Mouse (Mus musculus) liver, adult (tissue): ENCODE data around the gene Ddx20.

Experiments used
- GATA4 ChIP-seq: IDR thresholded peaks from 2 replicates; pipeline ENCODE4 v1.6.1; 2014; ENCODE audit warnings: mild to moderate bottlenecking, low read length; ENCODE audit not compliant: insufficient replicate concordance

Gene Ddx20

GRCm38 (mm10) chr3:105696387-105697147, 9.2 kb upstream of the Ddx20 start:
- TF ChIP-seq GATA4, result no peak

GRCm38 (mm10) chr3:105695476-105696386, 8.4 kb upstream of the Ddx20 start:
- no peak for TF ChIP-seq GATA4

- no peak for TF ChIP-seq GATA4
Measured at GRCm38 (mm10) chr3:105693327-105694080, 6.1 kb upstream of the Ddx20 start.

GRCm38 (mm10) chr3:105688536-105688935, 1.2 kb upstream of the Ddx20 start:
- no peak for TF ChIP-seq GATA4

- no peak for TF ChIP-seq GATA4
Measured at GRCm38 (mm10) chr3:105686394-105687323, 715 bp downstream of the Ddx20 start.

GRCm38 (mm10) chr3:105680346-105680745, 7.0 kb downstream of the Ddx20 start:
- TF ChIP-seq GATA4, result no peak

- no peak for TF ChIP-seq GATA4
Measured at GRCm38 (mm10) chr3:105675932-105676331, 11.4 kb downstream of the Ddx20 start.

GRCm38 (mm10) chr3:105674595-105675218, 12.7 kb downstream of the Ddx20 start:
- TF ChIP-seq GATA4, result no peak

GRCm38 (mm10) chr3:105670801-105671200, 16.6 kb downstream of the Ddx20 start:
- TF ChIP-seq GATA4, result no peak

GRCm38 (mm10) chr3:105669776-105670175, 17.6 kb downstream of the Ddx20 start:
- no peak for TF ChIP-seq GATA4

GRCm38 (mm10) chr3:105668161-105668560, 19.2 kb downstream of the Ddx20 start:
- no peak for TF ChIP-seq GATA4

GRCm38 (mm10) chr3:105666996-105667523, 20.3 kb downstream of the Ddx20 start:
- no peak for TF ChIP-seq GATA4

GRCm38 (mm10) chr3:105665105-105665765, 22.1 kb downstream of the Ddx20 start:
- no peak for TF ChIP-seq GATA4
